Mouse (Mus musculus) erythroblast, embryonic 14.5 days (primary cell): ENCODE measurements at regions not wholly inside any gene's neighbourhood (a gene's known extent, or its start where the extent isn't known, plus 50 kb on each side); places are given as distances from the start of the nearest gene placed in this dataset.

Experiments used
- GATA1 ChIP-seq: IDR thresholded peaks from 2 replicates; pipeline ENCODE4 v1.6.1; 2012; ENCODE audit warnings: low read length, inconsistent platforms, mixed read lengths
- TAL1 ChIP-seq: IDR thresholded peaks from 3 replicates; pipeline ENCODE4 v1.6.1; 2012; ENCODE audit warnings: low read length, inconsistent platforms, mixed read lengths

DNA sequence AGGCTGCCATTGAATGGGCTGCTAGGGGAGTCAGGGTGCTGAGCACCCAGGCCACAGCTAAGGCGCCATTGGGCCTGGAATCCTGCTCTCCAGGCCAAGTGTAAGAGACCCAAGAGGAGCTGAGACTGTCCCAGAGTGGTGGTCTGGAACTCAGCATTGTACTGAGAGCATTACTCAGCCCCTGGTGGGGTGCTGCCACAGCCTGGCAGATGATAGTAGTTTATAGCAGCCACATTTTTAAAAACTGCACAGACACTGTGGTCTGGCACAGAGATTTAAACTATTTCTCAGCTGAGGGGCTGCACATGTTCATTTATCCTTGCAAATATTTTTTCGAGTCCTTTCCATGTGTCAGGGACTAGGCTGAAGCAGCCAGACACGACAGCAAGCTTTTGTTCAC lies 117.3 kb upstream of the Prok2 start:
- TF ChIP-seq TAL1 (no peak), GATA1 (no peak)
